ENCODE assay signal across 31 mouse cellular contexts in the genomic region with DNA sequence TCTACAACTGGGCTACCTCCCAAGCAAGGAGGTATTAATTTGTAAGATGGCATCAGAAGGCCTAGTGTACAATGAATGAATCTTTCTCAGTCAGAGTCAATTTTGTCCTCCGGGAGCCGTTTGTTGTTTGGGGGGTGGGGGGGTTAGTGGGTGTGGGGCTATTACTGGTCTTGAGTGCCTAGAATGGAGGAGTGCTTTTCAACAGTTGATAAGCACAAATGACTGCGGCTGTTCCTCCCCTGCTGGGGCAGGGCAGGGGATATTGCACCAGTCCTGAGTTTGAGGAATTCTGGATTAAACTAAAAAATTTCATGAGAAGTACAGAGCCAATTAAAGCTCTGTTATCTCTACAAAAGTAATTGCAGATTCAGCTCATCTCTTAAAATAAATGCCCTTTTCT. TPM values are rescaled to one million over a fixed set of nuclear protein-coding genes. Genes with fewer than 3 reads are reported as not detected.
DNase-seq lines count a peak whose midpoint lies in the region; ATAC-seq and TF ChIP-seq lines count a peak whose summit lies in the region.
"Had no signal": no experiment of that assay in that cellular context is flagged by ENCODE, and none has a peak within 500 bp of the region (broad histone marks: within the 10 kb centered on the region; RNA-seq: fewer than 3 reads in every experiment).

No protein-coding gene starts in this region.

- intact Hi-C loops in left cerebral cortex, postnatal 25 days (cut with DNase I) = no loop called here

- H3K4me2 ChIP-seq in heart, embryonic 12.5 days = peak overlapping the region; percentile 45
- H3K4me2 ChIP-seq in liver, embryonic 13.5 days = peak overlapping the region; percentile 28
- H3K4me2 ChIP-seq: embryonic facial prominence, embryonic 13.5 days; forebrain, embryonic 12.5 days; kidney, embryonic 15.5 days; limb, embryonic 13.5 days; midbrain, embryonic 15.5 days; neural tube, embryonic 12.5 days had no signal

- H3K27me3 ChIP-seq in heart, embryonic 12.5 days (replicated peaks) = no peaks in the 10 kb centered on the region
- H3K27me3 ChIP-seq in G1E (ENCODE audit: insufficient read depth, low read length) = no peaks in the 10 kb centered on the region
- no peaks in the 10 kb centered on the region for H3K27me3 ChIP-seq in liver, embryonic 13.5 days
- H3K27me3 ChIP-seq: embryonic facial prominence, embryonic 13.5 days; forebrain, embryonic 12.5 days; kidney, embryonic 15.5 days; limb, embryonic 13.5 days; megakaryocyte, embryonic 14.5 days; midbrain, embryonic 15.5 days; neural tube, embryonic 12.5 days; Patski had no signal

- no peak overlapping the region for H3K9ac ChIP-seq in heart, embryonic 12.5 days
- no peak overlapping the region for H3K9ac ChIP-seq in liver, embryonic 13.5 days
- H3K9ac ChIP-seq: embryonic facial prominence, embryonic 13.5 days; forebrain, embryonic 12.5 days; kidney, embryonic 15.5 days; limb, embryonic 13.5 days; midbrain, embryonic 15.5 days; neural tube, embryonic 12.5 days had no signal

- H3K36me3 ChIP-seq in heart, embryonic 12.5 days = peaks cover 11% of the 10 kb centered on the region
- H3K36me3 ChIP-seq in G1E (replicated peaks) = peaks cover 64% of the 10 kb centered on the region
- peaks cover 30% of the 10 kb centered on the region for H3K36me3 ChIP-seq in liver, embryonic 13.5 days
- H3K36me3 ChIP-seq: midbrain, embryonic 15.5 days; neural tube, embryonic 12.5 days had no signal

- no peak for DNase-seq in heart, adult 8-10 months (ENCODE audit: low spot score)
- DNase-seq in A20 (ENCODE audit: low read depth, low spot score) = peak; percentile 24
- DNase-seq in G1E (ENCODE audit: low spot score) = no peak
- DNase-seq in liver, embryonic 13.5 days = no peak
- DNase-seq in lung, postnatal 4 days = no peak
- no peak for DNase-seq in left cerebral cortex, postnatal 25 days (ENCODE audit: low spot score in 2 of 2)
- DNase-seq in B cell, adult 2 months = no peak
- DNase-seq: cerebellum, adult 11-12 months; cerebellum, postnatal 36 days; embryo, embryonic 11 days; gastrocnemius, postnatal 36 days; kidney, postnatal 36 days; lung, adult 2 months; lung, postnatal 14 days; right cerebral cortex, postnatal 14 days; spleen, adult 18-20 months had no signal

- no peak for TF ChIP-seq CTCF in G1E (IDR thresholded peaks at IDR 0.05; ENCODE audit: low read depth, low read length)

- 5% methylated on average over 3 of the region's 3 CpGs for WGBS in heart, embryonic 12.5 days
- 2% methylated on average over 3 of the region's 3 CpGs for WGBS in liver, embryonic 13.5 days (ENCODE audit: insufficient replicate concordance)

- no peak for ATAC-seq in heart, embryonic 12.5 days (ENCODE audit: insufficient number of reproducible peaks, low FRiP score)
- ATAC-seq in G1E (ENCODE audit: extremely low read depth, insufficient number of reproducible peaks, low FRiP score, poor library complexity, severe bottlenecking) = 0 out of 2 replicates have a peak, but pooled peaks have one; percentile 9
- ATAC-seq in liver, embryonic 13.5 days (ENCODE audit: low read depth) = peak; percentile 67
- ATAC-seq: intestine, postnatal 0 days; midbrain, embryonic 15.5 days; Patski had no signal

- H3K4me1 ChIP-seq in heart, embryonic 12.5 days (replicated peaks) = peaks cover 74% of the 10 kb centered on the region
- H3K4me1 ChIP-seq in G1E (ENCODE audit: insufficient read depth, low read depth, low read length) = peaks cover 77% of the 10 kb centered on the region
- peaks cover 81% of the 10 kb centered on the region for H3K4me1 ChIP-seq in liver, embryonic 13.5 days (replicated peaks)

- no peak overlapping the region for H3K4me3 ChIP-seq in heart, embryonic 12.5 days
- H3K4me3 ChIP-seq in G1E (ENCODE audit: low read depth, low read length) = peak overlapping the region; percentile 18; the same call in 1 of the 2 replicates
- H3K4me3 ChIP-seq in liver, embryonic 13.5 days (replicated peaks) = no peak overlapping the region
- H3K4me3 ChIP-seq: embryonic facial prominence, embryonic 13.5 days; erythroblast, embryonic 14.5 days; forebrain, embryonic 12.5 days; kidney, embryonic 15.5 days; limb, embryonic 13.5 days; midbrain, embryonic 15.5 days; neural tube, embryonic 12.5 days had no signal

- no peaks in the 10 kb centered on the region for H3K9me3 ChIP-seq in heart, embryonic 12.5 days (replicated peaks)
- no peaks in the 10 kb centered on the region for H3K9me3 ChIP-seq in G1E (replicated peaks)
- H3K9me3 ChIP-seq in liver, embryonic 13.5 days (replicated peaks) = no peaks in the 10 kb centered on the region
- H3K9me3 ChIP-seq: embryonic facial prominence, embryonic 13.5 days; forebrain, embryonic 12.5 days; kidney, embryonic 15.5 days; limb, embryonic 13.5 days; megakaryocyte, embryonic 14.5 days; midbrain, embryonic 15.5 days; neural tube, embryonic 12.5 days had no signal

- H3K27ac ChIP-seq in heart, embryonic 12.5 days (ENCODE audit: poor library complexity, severe bottlenecking) = no peak overlapping the region
- H3K27ac ChIP-seq in liver, embryonic 13.5 days = peak overlapping the region; percentile 32; the same call in 1 of the 2 replicates
- H3K27ac ChIP-seq: embryonic facial prominence, embryonic 13.5 days; forebrain, embryonic 12.5 days; kidney, embryonic 15.5 days; limb, embryonic 13.5 days; midbrain, embryonic 15.5 days; neural tube, embryonic 12.5 days had no signal

RNA-seq across cellular contexts. Expression of gene Ccnt2, which starts 6.2 kb away (rescaled TPM):
- 65.4 and 70.9 TPM in 2 replicates for polyA plus RNA-seq in heart, embryonic 12.5 days (2016; fragmentation: Nextera tagmentation; extraction: Ambion mirVana)
- total RNA-seq in heart, adult 8-10 months (2022) = 10 to 100 TPM; 17.8 to 24.1 (median 22.8) TPM
- total RNA-seq in G1E (2014; fragmentation: Nextera tagmentation) (149 and 168 TPM in 2 replicates), G1E (2017) (85.7 and 99.2 TPM in 2 replicates)
- 15.7 and 16.8 TPM in 2 replicates for polyA plus RNA-seq in G1E (2012)
- 28.0 and 32.9 TPM in 2 replicates for polyA plus RNA-seq in liver, embryonic 13.5 days (2015; fragmentation: Nextera tagmentation; extraction: Ambion mirVana)
- total RNA-seq in left cerebral cortex, postnatal 25 days (2021) = 10 to 100 TPM; 61.3 to 68.8 TPM

RNA-seq across cellular contexts. Expression of gene Acmsd, which starts 50.9 kb away (rescaled TPM):
- polyA plus RNA-seq in heart, embryonic 12.5 days (2016; fragmentation: Nextera tagmentation; extraction: Ambion mirVana) = 0.18 and 0.42 TPM in 2 replicates
- total RNA-seq in heart, adult 8-10 months (2022) = under 1 TPM in 2 of 4 experiments, not detected in 2; 0.14 to 0.19 TPM
- total RNA-seq in G1E (2014; fragmentation: Nextera tagmentation) (0.90 and 3.0 TPM in 2 replicates), G1E (2017) (0.71 and 1.2 TPM in 2 replicates)
- 0.08 and 0.10 TPM in 2 replicates for polyA plus RNA-seq in G1E (2012)
- 9.2 and 10.9 TPM in 2 replicates for polyA plus RNA-seq in liver, embryonic 13.5 days (2015; fragmentation: Nextera tagmentation; extraction: Ambion mirVana)
- total RNA-seq in left cerebral cortex, postnatal 25 days (2021) = not detected
- total RNA-seq: gastrocnemius, adult 18-20 months; gastrocnemius, postnatal 36 days; left cerebral cortex, postnatal 14 days had no signal
- polyA plus RNA-seq: C2C12; embryonic facial prominence, embryonic 13.5 days; intestine, postnatal 0 days; neural tube, embryonic 12.5 days; Patski; thymus, postnatal 0 days had no signal
